Mouse (Mus musculus): Measurements from ENCODE around the gene Gm47995.

GRCm38 (mm10) chr1:151177937-151178271 lies 20.3 kb upstream of the Gm47995 start:
- TF ChIP-seq CTCF (IDR thresholded peaks at IDR 0.05; ENCODE audit: control insufficient read depth, insufficient read depth, insufficient read length) (no peak), MAX (IDR thresholded peaks at IDR 0.05) (no peak), USF1 (IDR thresholded peaks at IDR 0.05; ENCODE audit: low read depth) (no peak), MYOD1 (IDR thresholded peaks at IDR 0.05; ENCODE audit: control insufficient read depth, insufficient read length, low read depth) (no peak)

Measured in C2C12 (cell line).